Mouse (Mus musculus) hindbrain, embryonic 11.5 days (tissue): ENCODE results near the gene Dcakd. TPM values are rescaled to one million over a fixed set of nuclear protein-coding genes. Genes with fewer than 3 reads are reported as not detected.
A peak's percentile ranks its signal among the peaks of the same experiment; 100 is the strongest.

ENCODE experiments used
- ATAC-seq: fragments of 200-750 bp; cut with Nextera tagmentation; 2 replicates; pipeline ENCODE4 v1.8.0; 2017; ENCODE audit warnings: mild to moderate bottlenecking, moderate TSS enrichment, moderate library complexity; ENCODE audit not compliant: low FRiP score
- DNase-seq: peaks from one replicate; pipeline ENCODE4 v3.0.0-alpha.2; 2015; ENCODE audit warnings: low spot score
- H3K27ac ChIP-seq: fragments of 300-500 bp; sonication (generic); 2 replicates; pipeline ENCODE4 v1.5.1; 2014; ENCODE audit warnings: mild to moderate bottlenecking, low read depth, low read length
- H3K27me3 ChIP-seq: fragments of 300-500 bp; sonication (generic); 2 replicates; pipeline ENCODE4 v1.6.1; 2014; ENCODE audit warnings: mild to moderate bottlenecking, low read length, moderate library complexity, mixed read lengths; ENCODE audit not compliant: control insufficient read depth, insufficient read depth
- H3K36me3 ChIP-seq: fragments of 300-500 bp; sonication (generic); 2 replicates; pipeline ENCODE4 v1.6.1; 2014; ENCODE audit warnings: mild to moderate bottlenecking, low read length, moderate library complexity, mixed read lengths; ENCODE audit not compliant: control insufficient read depth, insufficient read depth
- H3K4me1 ChIP-seq: fragments of 300-500 bp; sonication (generic); replicated peaks from 2 replicates; pipeline ENCODE4 v1.6.1; 2014; ENCODE audit warnings: low read length, mixed read lengths; ENCODE audit not compliant: control insufficient read depth, insufficient read depth
- H3K4me2 ChIP-seq: fragments of 300-500 bp; sonication (generic); replicated peaks from 2 replicates; pipeline ENCODE4 v1.6.1; 2014; ENCODE audit warnings: mild to moderate bottlenecking, low read depth, low read length
- H3K4me3 ChIP-seq: fragments of 300-500 bp; sonication (generic); 2 replicates; pipeline ENCODE4 v1.5.1; 2014; ENCODE audit warnings: low read depth, low read length
- H3K9ac ChIP-seq: fragments of 300-500 bp; sonication (generic); 2 replicates; pipeline ENCODE4 v1.6.1; 2014; ENCODE audit warnings: low read depth, low read length
- H3K9me3 ChIP-seq: fragments of 300-500 bp; sonication (generic); 2 replicates; pipeline ENCODE4 v1.6.1; 2016; ENCODE audit warnings: low read length; ENCODE audit not compliant: control insufficient read depth
- WGBS: fragments of 180-500 bp; shearing (Covaris S2); extraction: QIAGEN DNeasy Blood & Tissue Kit; methylation state at CpG from one replicate; pipeline ENCODE4 v1.1.7; 2014; 5-methylcytosine and 5-hydroxymethylcytosine counted together
- polyA plus RNA-seq: library from polyadenylated mRNA; unstranded; fragments of >200 nt; fragmentation: Nextera tagmentation; extraction: Ambion mirVana; gene quantifications from 2 replicates; pipeline ENCODE4 v1.2.1, GENCODE M21; 2014

Gene Dcakd
- polyA plus RNA-seq, 1 experiment from 2014 or later = 229 TPM

GRCm38 (mm10) chr11:102958431-102958830, 69.7 kb downstream of the Dcakd start:
- Histone ChIP-seq H3K36me3 (no peaks in the 10 kb centered on the region), H3K9me3 (no peaks in the 10 kb centered on the region), H3K4me3 (no peak overlapping the region), H3K4me1 (peaks cover 8% of the 10 kb centered on the region), H3K9ac (no peak overlapping the region), H3K27ac (no peak overlapping the region), H3K27me3 (no peaks in the 10 kb centered on the region), H3K4me2 (no peak overlapping the region)
- WGBS = 80% methylated on average over 6 of the region's 6 CpGs
- ATAC-seq (no peak), DNase-seq (no peak)

GRCm38 (mm10) chr11:102957692-102958091, 70.4 kb downstream of the Dcakd start:
- no peaks in the 10 kb centered on the region for H3K9me3 ChIP-seq
- no peaks in the 10 kb centered on the region for H3K36me3 ChIP-seq
- H3K4me2 ChIP-seq = no peak overlapping the region
- peak overlapping the region; percentile 81; the same call in 1 of the 2 replicates for H3K27ac ChIP-seq
- WGBS = 85% methylated on average over 8 of the region's 8 CpGs
- no peaks in the 10 kb centered on the region for H3K27me3 ChIP-seq
- no peak for DNase-seq
- H3K4me3 ChIP-seq = no peak overlapping the region
- no peak for ATAC-seq
- no peak overlapping the region for H3K9ac ChIP-seq
- H3K4me1 ChIP-seq = peaks cover 10% of the 10 kb centered on the region

GRCm38 (mm10) chr11:102956962-102957614, 71.0 kb downstream of the Dcakd start:
- Histone ChIP-seq H3K4me1 (peaks cover 11% of the 10 kb centered on the region), H3K9me3 (no peaks in the 10 kb centered on the region), H3K36me3 (no peaks in the 10 kb centered on the region), H3K27ac (peak overlapping the region; percentile 81), H3K9ac (no peak overlapping the region), H3K27me3 (no peaks in the 10 kb centered on the region), H3K4me3 (no peak overlapping the region), H3K4me2 (no peak overlapping the region)
- ATAC-seq (peak; percentile 53), DNase-seq (peak; percentile 50)
- WGBS = 52% methylated on average over 16 of the region's 16 CpGs

- Histone ChIP-seq H3K27me3 (peaks cover 19% of the 10 kb centered on the region), H3K9me3 (no peaks in the 10 kb centered on the region), H3K36me3 (no peaks in the 10 kb centered on the region), H3K4me1 (peaks cover 17% of the 10 kb centered on the region), H3K4me3 (no peak overlapping the region), H3K27ac (peak overlapping the region; percentile 65), H3K4me2 (no peak overlapping the region), H3K9ac (no peak overlapping the region)
- 18% methylated on average over 6 of the region's 6 CpGs for WGBS
- ATAC-seq (peak; percentile 87), DNase-seq (peak; percentile 63)
These were observed 75.2 kb downstream of the Dcakd start for GRCm38 (mm10) chr11:102952922-102953321.

GRCm38 (mm10) chr11:102948043-102948961, 79.8 kb downstream of the Dcakd start:
- peaks cover 61% of the 10 kb centered on the region for H3K27me3 ChIP-seq
- DNase-seq (peak; percentile 58), ATAC-seq (no peak)
- peaks cover 25% of the 10 kb centered on the region for H3K4me1 ChIP-seq
- peak overlapping the region; percentile 54 for H3K9ac ChIP-seq
- H3K9me3 ChIP-seq = no peaks in the 10 kb centered on the region
- WGBS = under 1% methylated on average over 51 of the region's 51 CpGs
- no peaks in the 10 kb centered on the region for H3K36me3 ChIP-seq
- H3K4me3 ChIP-seq = peak overlapping the region; percentile 34
- peak overlapping the region; percentile 52 for H3K4me2 ChIP-seq
- peak overlapping the region; percentile 27; the same call in 1 of the 2 replicates for H3K27ac ChIP-seq

GRCm38 (mm10) chr11:102946992-102947343, 81.2 kb downstream of the Dcakd start:
- Histone ChIP-seq H3K27me3 (peaks cover 61% of the 10 kb centered on the region), H3K4me1 (peaks cover 19% of the 10 kb centered on the region), H3K9ac (no peak overlapping the region), H3K36me3 (no peaks in the 10 kb centered on the region), H3K9me3 (no peaks in the 10 kb centered on the region), H3K4me2 (peak overlapping the region; percentile 61), H3K27ac (peak overlapping the region; percentile 39; the same call in 1 of the 2 replicates), H3K4me3 (0 out of 2 replicates have a peak overlapping the region, but pooled peaks have one; percentile 39)
- DNase-seq = no peak
- WGBS = 5% methylated on average over 8 of the region's 8 CpGs
- peak; percentile 38; the same call in 1 of the 2 replicates for ATAC-seq

- peak within 1 kb of the TSS; percentile 52; the same call in 1 of the 2 replicates for H3K9ac ChIP-seq
- ATAC-seq = peak; percentile 81
- peak within 1 kb of the TSS; percentile 39 for H3K4me3 ChIP-seq
- H3K4me2 ChIP-seq = peak within 1 kb of the TSS; percentile 61
- no peaks in the 10 kb centered on the region for H3K36me3 ChIP-seq
- DNase-seq = peak; percentile 93
- H3K9me3 ChIP-seq = no peaks in the 10 kb centered on the region
- H3K27ac ChIP-seq = peak within 1 kb of the TSS; percentile 39
- peaks cover 61% of the 10 kb centered on the region for H3K27me3 ChIP-seq
- H3K4me1 ChIP-seq = peaks cover 17% of the 10 kb centered on the region
- under 1% methylated on average over 58 of the region's 87 CpGs for WGBS
These were observed 81.7 kb downstream of the Dcakd start, which contains the start of gene C1ql1 for GRCm38 (mm10) chr11:102946265-102946991. Gene C1ql1 (minus strand): TSS chr11:102946688.
